Comparison of ENCODE assay signal across 14 mouse cellular contexts in the genomic region with DNA sequence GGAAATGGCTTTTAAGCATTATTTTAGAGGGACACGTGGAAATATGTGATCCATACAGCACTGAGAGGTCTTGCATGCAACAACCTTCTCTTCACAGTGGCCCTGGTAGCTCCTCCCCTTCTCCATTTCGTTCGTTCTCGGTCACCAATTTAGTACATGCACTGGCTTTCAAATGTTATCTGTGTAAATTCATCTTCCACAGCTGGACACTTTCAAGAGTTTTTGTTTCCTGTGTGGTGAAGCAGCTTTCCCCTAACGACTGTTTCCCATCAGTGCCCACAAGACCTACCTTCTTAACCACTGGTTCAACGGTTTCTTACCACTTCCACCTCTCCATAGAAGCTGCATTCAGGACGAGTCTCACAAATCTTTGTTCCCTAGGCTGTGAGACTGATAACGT.
DNase-seq lines count a peak whose midpoint lies in the region; ATAC-seq lines count a peak whose summit lies in the region.
"Had no signal": no experiment of that assay in that cellular context is flagged by ENCODE, and none has a peak within 500 bp of the region (broad histone marks: within the 10 kb centered on the region; RNA-seq: fewer than 3 reads in every experiment).

No protein-coding gene starts in this region.

- H3K9me3 ChIP-seq in heart, embryonic 15.5 days (replicated peaks), result no peaks in the 10 kb centered on the region
- H3K9me3 ChIP-seq in embryonic facial prominence, embryonic 10.5 days, result no peaks in the 10 kb centered on the region
- H3K9me3 ChIP-seq: forebrain, embryonic 10.5 days; heart, embryonic 13.5 days; kidney, embryonic 15.5 days had no signal

- H3K4me2 ChIP-seq in heart, embryonic 15.5 days, result no peak overlapping the region
- H3K4me2 ChIP-seq: heart, embryonic 13.5 days; kidney, embryonic 15.5 days had no signal

- ATAC-seq in heart, embryonic 15.5 days (replicated peaks; ENCODE audit: insufficient number of reproducible peaks, insufficient read depth, low FRiP score, low read depth), result no peak; the same call in 1 of the 2 replicates
- peak; percentile 91 to 96 for ATAC-seq in hematopoietic stem cell, adult 5-6 weeks (replicated peaks in 1 of 2; ENCODE audit: insufficient read depth in 1 of 2, low FRiP score in 2 of 2, low TSS enrichment in 1 of 2, low read depth in 1 of 2, poor library complexity in 2 of 2, severe bottlenecking in 2 of 2)
- ATAC-seq in megakaryocyte progenitor cell, adult 5-6 weeks (replicated peaks; ENCODE audit: poor library complexity), result peak; percentile 93
- ATAC-seq: hindbrain, embryonic 16.5 days had no signal

- H3K9ac ChIP-seq in heart, embryonic 15.5 days, result no peak overlapping the region
- H3K9ac ChIP-seq: heart, embryonic 13.5 days; kidney, embryonic 15.5 days had no signal

- H3K4me1 ChIP-seq in heart, embryonic 15.5 days (replicated peaks), result no peaks in the 10 kb centered on the region
- no peaks in the 10 kb centered on the region for H3K4me1 ChIP-seq in embryonic facial prominence, embryonic 10.5 days
- H3K4me1 ChIP-seq: forebrain, embryonic 10.5 days; kidney, embryonic 15.5 days had no signal

- WGBS in heart, embryonic 15.5 days, result 54% methylated on average over 8 of the region's 8 CpGs
- 70% methylated on average over 8 of the region's 8 CpGs for WGBS in embryonic facial prominence, embryonic 10.5 days

- no peak for DNase-seq in heart, adult 8-10 months (ENCODE audit: low spot score)
- peak; percentile 74 for DNase-seq in thymus, postnatal 14 days
- no peak for DNase-seq in right cerebral cortex, postnatal 25 days
- DNase-seq in embryonic facial prominence, embryonic 10.5 days (ENCODE audit: low spot score), result no peak
- DNase-seq in adrenal gland, adult (ENCODE audit: inconsistent age in 2 of 2, low spot score in 1 of 2), result no peak
- DNase-seq: adrenal gland, adult 8-10 months; cerebellum, adult 18-20 months had no signal

- H3K4me3 ChIP-seq in heart, embryonic 15.5 days, result no peak overlapping the region
- no peak overlapping the region for H3K4me3 ChIP-seq in embryonic facial prominence, embryonic 10.5 days
- H3K4me3 ChIP-seq: forebrain, embryonic 10.5 days; heart, embryonic 13.5 days; kidney, embryonic 15.5 days had no signal

- no peaks in the 10 kb centered on the region for H3K36me3 ChIP-seq in heart, embryonic 15.5 days
- H3K36me3 ChIP-seq in embryonic facial prominence, embryonic 10.5 days (replicated peaks), result no peaks in the 10 kb centered on the region
- H3K36me3 ChIP-seq: forebrain, embryonic 10.5 days; heart, embryonic 13.5 days; kidney, embryonic 15.5 days had no signal

- H3K27me3 ChIP-seq in heart, embryonic 15.5 days, result no peaks in the 10 kb centered on the region
- H3K27me3 ChIP-seq in embryonic facial prominence, embryonic 10.5 days (replicated peaks; ENCODE audit: low read depth, poor library complexity, severe bottlenecking), result no peaks in the 10 kb centered on the region
- H3K27me3 ChIP-seq: heart, embryonic 13.5 days; kidney, embryonic 15.5 days had no signal

- H3K27ac ChIP-seq in heart, embryonic 15.5 days, result 0 out of 2 replicates have a peak overlapping the region, but pooled peaks have one; percentile 2
- no peak overlapping the region for H3K27ac ChIP-seq in embryonic facial prominence, embryonic 10.5 days (replicated peaks)
- H3K27ac ChIP-seq: forebrain, embryonic 10.5 days; heart, embryonic 13.5 days; kidney, embryonic 15.5 days had no signal
